Mouse (Mus musculus) midbrain, embryonic 12.5 days (tissue): ENCODE measurements around the gene Clcn6. TPM values are rescaled to one million over a fixed set of nuclear protein-coding genes. Genes with fewer than 3 reads are reported as not detected.

Experiments used
- ATAC-seq: fragments of 200-750 bp; cut with Nextera tagmentation; 2 replicates; pipeline ENCODE4 v1.8.0; 2017; ENCODE audit warnings: low read depth, moderate TSS enrichment, moderate library complexity; ENCODE audit not compliant: low FRiP score
- H3K27ac ChIP-seq: fragments of 300-500 bp; sonication (generic); replicated peaks from 2 replicates; pipeline ENCODE4 v1.5.1; 2016; ENCODE audit warnings: mild to moderate bottlenecking
- H3K27me3 ChIP-seq: fragments of 300-500 bp; sonication (generic); 2 replicates; pipeline ENCODE4 v1.6.1; 2016; ENCODE audit warnings: mild to moderate bottlenecking
- H3K36me3 ChIP-seq: fragments of 300-500 bp; sonication (generic); 2 replicates; pipeline ENCODE4 v1.6.1; 2016
- H3K4me1 ChIP-seq: fragments of 300-500 bp; sonication (generic); 2 replicates; pipeline ENCODE4 v1.6.1; 2016
- H3K4me2 ChIP-seq: fragments of 300-500 bp; sonication (generic); replicated peaks from 2 replicates; pipeline ENCODE4 v1.6.1; 2016; ENCODE audit warnings: mild to moderate bottlenecking, moderate library complexity
- H3K4me3 ChIP-seq: fragments of 300-500 bp; sonication (generic); 2 replicates; pipeline ENCODE4 v1.5.1; 2016; ENCODE audit warnings: mild to moderate bottlenecking
- H3K9ac ChIP-seq: fragments of 300-500 bp; sonication (generic); replicated peaks from 2 replicates; pipeline ENCODE4 v1.6.1; 2016; ENCODE audit warnings: mild to moderate bottlenecking, moderate library complexity
- H3K9me3 ChIP-seq: fragments of 300-500 bp; sonication (generic); 2 replicates; pipeline ENCODE4 v1.6.1; 2016; ENCODE audit warnings: mild to moderate bottlenecking
- WGBS: fragments of 180-500 bp; shearing (Covaris S2); methylation state at CpG from one replicate; pipeline ENCODE4 v1.1.7; 2016; 5-methylcytosine and 5-hydroxymethylcytosine counted together
- polyA plus RNA-seq: library from polyadenylated mRNA; unstranded; fragments of >200 nt; fragmentation: Nextera tagmentation; extraction: Ambion mirVana; gene quantifications from 2 replicates; pipeline ENCODE4 v1.2.1, GENCODE M21; 2016

The Clcn6 gene
- polyA plus RNA-seq, 1 experiment from 2014 or later, result 26.9 TPM

DNA sequence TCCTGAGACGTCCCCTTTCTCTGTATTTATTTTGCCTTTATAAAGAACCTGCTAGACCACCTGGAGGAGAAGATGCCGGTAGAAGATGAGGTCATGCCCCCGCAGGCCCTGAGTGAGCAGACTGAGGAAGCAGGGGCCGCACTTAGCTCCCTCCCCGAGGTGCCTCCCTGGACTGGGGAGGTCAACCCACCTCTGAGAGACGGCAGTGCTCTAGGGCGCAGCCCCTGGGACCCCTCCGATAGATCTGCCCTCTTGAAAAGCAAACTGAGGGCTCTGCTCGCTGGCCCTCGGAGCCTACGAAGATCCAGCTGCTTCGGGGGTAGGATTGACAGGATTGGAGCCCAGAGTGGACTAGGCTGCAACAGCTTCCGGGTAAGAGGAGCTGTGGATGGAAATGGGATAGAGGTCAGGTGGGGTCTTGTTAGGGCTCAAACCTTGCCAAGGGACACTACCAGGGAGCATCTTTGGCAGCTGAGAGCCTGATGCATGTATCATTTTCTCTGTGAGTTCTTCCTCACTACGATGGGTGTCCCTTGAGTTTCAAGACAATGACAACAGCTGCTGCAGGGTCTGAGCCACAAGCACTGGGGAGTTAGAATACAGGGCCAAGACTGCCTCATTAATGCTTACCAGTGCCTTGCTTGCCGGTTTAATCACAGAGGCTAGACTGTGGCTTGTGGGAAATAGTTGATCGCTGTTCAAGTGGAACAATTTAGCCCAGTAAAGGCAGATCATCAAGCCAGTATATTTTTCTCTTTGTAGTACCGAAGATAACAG lies 37.4 kb downstream of the Clcn6 start:
- no peak overlapping the region for H3K9ac ChIP-seq
- H3K4me2 ChIP-seq, result no peak overlapping the region
- WGBS, result 73% methylated on average over 17 of the region's 17 CpGs
- H3K27ac ChIP-seq, result peak overlapping the region; percentile 59
- H3K4me3 ChIP-seq, result no peak overlapping the region
- peaks cover 36% of the 10 kb centered on the region for H3K36me3 ChIP-seq
- no peaks in the 10 kb centered on the region for H3K27me3 ChIP-seq
- ATAC-seq, result peak; percentile 51
- no peaks in the 10 kb centered on the region for H3K9me3 ChIP-seq
- H3K4me1 ChIP-seq, result peaks cover 17% of the 10 kb centered on the region; the same call in 1 of the 2 replicates

DNA sequence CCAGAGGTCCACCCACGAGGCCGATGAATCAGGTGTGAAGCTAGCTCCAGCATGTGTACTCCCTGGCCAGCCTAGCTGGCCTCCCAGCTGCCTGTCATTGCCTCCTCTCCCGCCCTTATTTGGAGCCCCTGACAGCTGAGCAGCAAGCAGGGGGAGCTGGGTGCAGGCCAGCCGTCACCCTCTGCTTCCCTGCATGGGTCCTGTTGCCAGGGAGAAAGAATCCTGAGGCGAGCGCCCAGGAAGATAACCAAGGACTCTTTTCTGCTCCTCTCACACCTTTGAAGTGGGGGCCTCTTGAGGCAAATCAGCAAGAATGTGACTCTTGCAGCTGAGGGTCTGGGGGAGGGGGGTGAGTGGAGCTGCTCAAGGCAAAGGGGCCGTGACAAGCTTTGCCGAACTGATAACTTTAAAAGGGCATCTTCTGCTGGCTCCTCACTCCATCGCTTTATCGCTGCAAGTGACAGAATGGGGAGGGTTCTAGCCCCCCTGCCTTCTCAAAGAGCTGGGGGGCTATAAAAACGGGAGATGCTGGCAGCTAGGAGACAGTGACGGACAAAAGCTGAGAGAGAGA lies 38.3 kb downstream of the Clcn6 start, which contains the start of gene Nppa:
TSS of gene Nppa (plus strand) at position 521 of the 571 bp plus-strand sequence.
- no peak within 1 kb of the TSS for H3K4me2 ChIP-seq

DNA sequence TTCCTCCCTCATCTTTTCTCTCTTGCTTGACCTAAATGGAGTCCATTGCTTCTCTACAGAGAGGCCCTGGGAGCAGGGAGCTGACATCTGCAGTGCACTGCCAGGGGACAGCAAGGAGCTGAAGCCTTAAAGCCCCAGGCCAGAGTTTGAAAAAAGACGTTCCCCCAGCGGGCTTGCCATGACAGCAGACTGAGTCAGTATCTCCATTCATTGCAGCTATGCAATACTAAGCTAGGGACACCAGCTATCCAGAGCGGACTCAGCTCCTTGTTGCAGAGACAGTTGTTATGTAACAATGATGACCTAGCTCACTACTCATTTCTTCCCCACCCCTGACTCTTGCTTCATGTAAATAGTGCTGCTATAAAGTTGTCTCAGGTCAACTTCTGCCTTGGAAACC lies 43.3 kb downstream of the Clcn6 start:
- Histone ChIP-seq H3K27ac (no peak overlapping the region), H3K4me2 (no peak overlapping the region), H3K9ac (no peak overlapping the region), H3K36me3 (no peaks in the 10 kb centered on the region), H3K4me3 (no peak overlapping the region), H3K4me1 (peaks cover 6% of the 10 kb centered on the region; the same call in 1 of the 2 replicates), H3K9me3 (no peaks in the 10 kb centered on the region), H3K27me3 (no peaks in the 10 kb centered on the region)
- ATAC-seq, result no peak
- WGBS, result 73% methylated on average over 3 of the region's 3 CpGs

More for the DNA sequence above, 38.3 kb downstream of the Clcn6 start, which contains the start of gene Nppa:
- Histone ChIP-seq H3K27me3 (no peaks in the 10 kb centered on the region), H3K9me3 (no peaks in the 10 kb centered on the region), H3K4me1 (peaks cover 17% of the 10 kb centered on the region; the same call in 1 of the 2 replicates), H3K9ac (no peak within 1 kb of the TSS; the same call in 1 of the 2 replicates), H3K36me3 (peaks cover 27% of the 10 kb centered on the region), H3K27ac (peak within 1 kb of the TSS; percentile 59), H3K4me3 (no peak within 1 kb of the TSS)
- WGBS, result 48% methylated on average over 12 of the region's 12 CpGs
- peak; percentile 53 for ATAC-seq

DNA sequence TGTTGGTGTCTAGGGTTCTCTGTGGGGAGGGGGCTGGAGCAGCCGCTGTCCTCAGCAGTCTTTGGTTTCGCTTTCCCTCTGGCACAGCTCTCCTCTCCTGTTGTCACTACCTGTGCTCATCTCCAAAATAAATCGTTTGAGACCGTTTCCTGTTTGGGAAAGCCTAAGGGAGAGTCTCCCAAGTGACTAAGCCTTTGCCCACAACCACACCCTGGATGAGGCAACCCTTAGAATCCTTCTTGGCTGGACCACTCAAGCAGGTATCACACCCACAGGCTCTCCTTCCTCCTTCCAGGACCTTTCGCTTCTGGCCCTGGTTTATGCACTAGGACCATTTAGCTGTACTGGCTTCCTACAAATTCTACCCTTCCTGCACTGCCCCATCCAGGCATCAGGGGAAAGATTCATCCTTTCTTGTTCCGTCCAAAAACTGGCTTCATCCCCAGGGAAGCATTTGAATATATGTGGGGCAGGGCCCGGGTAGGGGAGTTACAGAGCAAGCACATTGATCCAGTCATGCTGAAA lies 45.0 kb downstream of the Clcn6 start:
- H3K4me3 ChIP-seq, result no peak overlapping the region
- H3K27ac ChIP-seq, result no peak overlapping the region
- no peak overlapping the region for H3K4me2 ChIP-seq
- no peak overlapping the region for H3K9ac ChIP-seq
- no peaks in the 10 kb centered on the region for H3K36me3 ChIP-seq
- no peaks in the 10 kb centered on the region for H3K4me1 ChIP-seq
- H3K9me3 ChIP-seq, result no peaks in the 10 kb centered on the region
- no peak for ATAC-seq
- no peaks in the 10 kb centered on the region for H3K27me3 ChIP-seq
- 67% methylated on average over 7 of the region's 7 CpGs for WGBS

DNA sequence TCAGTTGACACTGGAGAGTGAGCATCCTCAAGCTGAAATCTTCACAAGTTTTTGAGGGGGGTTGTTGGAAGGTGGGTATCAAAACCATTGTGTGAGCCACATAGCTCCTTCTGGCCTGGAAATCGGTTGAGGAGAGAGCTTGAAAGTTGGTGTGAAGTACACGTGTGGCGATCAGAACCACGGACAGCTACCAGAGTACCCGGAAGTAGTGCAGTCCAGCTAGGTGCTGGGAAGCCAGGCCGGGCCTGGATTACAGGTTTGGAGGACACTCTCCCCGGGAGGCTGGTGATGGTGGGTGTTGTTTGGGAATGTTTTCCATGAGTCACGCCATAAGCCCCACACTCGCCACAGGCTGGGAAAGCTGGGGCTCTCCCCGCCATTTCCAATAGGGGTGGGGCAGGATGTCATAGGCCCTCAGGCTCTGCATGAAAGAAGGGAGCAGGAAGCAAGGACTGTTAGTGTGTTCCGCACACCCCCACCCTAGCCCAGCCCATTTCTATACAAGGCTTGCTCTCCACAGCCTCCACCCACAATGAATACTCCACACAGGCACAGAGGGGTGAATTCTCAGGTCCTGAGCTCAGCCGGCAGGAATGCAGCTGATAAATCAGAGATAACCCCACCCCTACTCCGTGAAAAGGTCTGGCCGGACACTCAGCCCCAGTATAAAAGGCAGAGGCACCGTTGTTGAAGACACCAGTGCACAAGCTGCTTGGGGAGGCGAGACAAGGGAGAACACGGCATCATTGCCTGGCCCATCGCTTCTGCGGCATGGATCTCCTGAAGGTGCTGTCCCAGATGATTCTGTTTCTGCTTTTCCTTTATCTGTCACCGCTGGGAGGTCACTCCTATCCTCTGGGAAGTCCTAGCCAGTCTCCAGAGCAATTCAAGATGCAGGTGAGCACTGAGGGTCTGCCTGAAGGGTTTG lies 53.2 kb downstream of the Clcn6 start, which contains the start of gene Nppb:
TSS of gene Nppb (plus strand) at position 584 of the 928 bp plus-strand sequence.
- no peak within 1 kb of the TSS for H3K9ac ChIP-seq
- no peaks in the 10 kb centered on the region for H3K36me3 ChIP-seq
- H3K4me3 ChIP-seq, result no peak within 1 kb of the TSS
- WGBS, result 36% methylated on average over 20 of the region's 20 CpGs
- H3K4me2 ChIP-seq, result no peak within 1 kb of the TSS
- no peak; the same call in 1 of the 2 replicates for ATAC-seq
- H3K27ac ChIP-seq, result no peak within 1 kb of the TSS
- no peaks in the 10 kb centered on the region for H3K4me1 ChIP-seq
- peaks cover 8% of the 10 kb centered on the region; the same call in 1 of the 2 replicates for H3K27me3 ChIP-seq
- H3K9me3 ChIP-seq, result no peaks in the 10 kb centered on the region

DNA sequence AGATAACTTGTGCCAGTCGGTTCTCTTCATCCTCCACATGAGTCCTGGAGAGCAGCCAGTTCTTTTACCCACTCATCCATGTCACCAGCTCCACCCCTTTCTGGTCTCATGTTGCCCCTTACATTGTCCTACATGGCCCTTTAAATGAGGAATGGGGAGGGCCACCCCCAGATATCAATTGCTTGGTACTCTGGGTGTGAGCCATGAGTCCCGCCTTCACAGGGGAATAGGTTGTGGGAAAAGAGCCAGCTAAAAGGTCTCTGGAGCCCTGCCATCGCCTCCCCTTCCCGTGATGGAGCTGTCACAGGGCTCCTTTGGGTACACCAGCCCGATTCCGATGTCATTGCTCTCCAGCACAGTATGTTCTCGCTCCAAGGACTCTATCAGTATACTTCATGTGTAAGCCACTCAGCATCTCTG lies 59.2 kb downstream of the Clcn6 start:
- no peaks in the 10 kb centered on the region for H3K36me3 ChIP-seq
- H3K4me2 ChIP-seq, result no peak overlapping the region
- H3K4me3 ChIP-seq, result no peak overlapping the region
- H3K9me3 ChIP-seq, result no peaks in the 10 kb centered on the region; the same call in 1 of the 2 replicates
- ATAC-seq, result no peak
- no peak overlapping the region for H3K27ac ChIP-seq
- no peaks in the 10 kb centered on the region for H3K4me1 ChIP-seq
- 72% methylated on average over 7 of the region's 7 CpGs for WGBS
- H3K27me3 ChIP-seq, result peaks cover 2% of the 10 kb centered on the region; the same call in 1 of the 2 replicates
- H3K9ac ChIP-seq, result no peak overlapping the region

DNA sequence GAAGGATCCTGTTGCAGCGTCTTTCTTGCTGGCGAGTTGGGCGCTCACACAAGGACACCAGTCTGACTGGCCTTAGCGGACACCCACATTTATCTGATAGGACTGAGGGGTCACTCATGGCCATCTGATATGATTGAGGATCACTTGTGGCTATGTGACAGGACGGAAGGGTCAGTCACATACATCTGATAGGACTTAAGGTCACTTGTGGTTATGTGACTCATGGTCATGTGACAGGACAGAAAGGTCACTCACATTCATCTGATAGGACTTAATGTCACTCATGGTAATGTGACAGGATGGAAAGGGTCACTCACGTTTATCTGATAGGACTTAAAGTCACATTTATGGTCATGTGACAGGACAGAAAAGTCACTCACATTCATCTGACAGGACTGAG lies 60.2 kb downstream of the Clcn6 start:
- Histone ChIP-seq H3K9ac (no peak overlapping the region), H3K36me3 (no peaks in the 10 kb centered on the region), H3K4me3 (no peak overlapping the region), H3K4me2 (no peak overlapping the region), H3K4me1 (no peaks in the 10 kb centered on the region), H3K27ac (no peak overlapping the region), H3K27me3 (no peaks in the 10 kb centered on the region), H3K9me3 (no peaks in the 10 kb centered on the region; the same call in 1 of the 2 replicates)
- WGBS, result 92% methylated on average over 6 of the region's 6 CpGs
- ATAC-seq, result no peak

DNA sequence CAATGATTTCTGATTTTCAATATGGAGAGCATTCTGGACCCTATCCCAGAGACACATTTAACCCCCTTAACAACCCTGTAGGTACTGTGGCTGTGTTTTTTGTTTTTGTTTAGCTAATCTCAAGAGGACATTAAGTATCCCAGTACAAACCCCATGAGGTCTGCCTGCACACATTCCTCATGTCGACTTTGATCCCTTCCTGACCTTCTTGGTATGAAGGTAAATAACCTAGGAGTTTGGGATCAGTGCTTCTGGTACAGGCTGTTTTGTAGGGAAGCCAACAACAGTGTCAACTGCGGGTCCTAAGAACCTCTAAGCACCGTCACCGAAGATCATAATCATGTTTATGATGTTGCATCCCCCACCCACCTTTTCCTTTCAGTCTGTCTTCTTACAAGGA lies 60.9 kb downstream of the Clcn6 start:
- no peaks in the 10 kb centered on the region for H3K4me1 ChIP-seq
- no peak overlapping the region for H3K9ac ChIP-seq
- H3K36me3 ChIP-seq, result no peaks in the 10 kb centered on the region
- H3K4me2 ChIP-seq, result no peak overlapping the region
- no peaks in the 10 kb centered on the region for H3K27me3 ChIP-seq
- no peaks in the 10 kb centered on the region; the same call in 1 of the 2 replicates for H3K9me3 ChIP-seq
- H3K27ac ChIP-seq, result no peak overlapping the region
- ATAC-seq, result no peak
- WGBS, result 79% methylated on average over 4 of the region's 4 CpGs
- H3K4me3 ChIP-seq, result no peak overlapping the region

DNA sequence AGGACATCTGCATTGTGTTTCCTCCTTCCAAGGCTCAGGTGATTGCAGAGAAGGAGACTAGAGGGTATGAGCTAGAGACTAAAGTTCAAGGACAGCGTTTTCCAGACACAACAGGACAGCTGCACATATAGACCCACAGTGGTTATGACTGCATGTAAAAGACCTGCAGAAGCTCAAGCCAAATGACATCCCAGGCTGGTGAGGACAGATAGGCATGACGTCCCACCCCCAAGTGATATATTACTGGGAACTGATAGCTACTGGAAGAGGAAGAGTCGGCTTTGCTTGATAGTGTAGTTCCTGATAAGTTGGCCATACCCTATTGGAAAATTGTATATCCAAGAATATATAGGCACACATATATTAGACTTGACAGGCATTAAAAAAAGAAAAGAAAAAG lies 62.4 kb downstream of the Clcn6 start:
- ATAC-seq, result no peak
- Histone ChIP-seq H3K4me2 (no peak overlapping the region), H3K27me3 (no peaks in the 10 kb centered on the region), H3K9ac (no peak overlapping the region), H3K4me3 (no peak overlapping the region), H3K9me3 (no peaks in the 10 kb centered on the region; the same call in 1 of the 2 replicates), H3K4me1 (no peaks in the 10 kb centered on the region), H3K27ac (no peak overlapping the region), H3K36me3 (no peaks in the 10 kb centered on the region)
- 86% methylated on average over 3 of the region's 3 CpGs for WGBS

DNA sequence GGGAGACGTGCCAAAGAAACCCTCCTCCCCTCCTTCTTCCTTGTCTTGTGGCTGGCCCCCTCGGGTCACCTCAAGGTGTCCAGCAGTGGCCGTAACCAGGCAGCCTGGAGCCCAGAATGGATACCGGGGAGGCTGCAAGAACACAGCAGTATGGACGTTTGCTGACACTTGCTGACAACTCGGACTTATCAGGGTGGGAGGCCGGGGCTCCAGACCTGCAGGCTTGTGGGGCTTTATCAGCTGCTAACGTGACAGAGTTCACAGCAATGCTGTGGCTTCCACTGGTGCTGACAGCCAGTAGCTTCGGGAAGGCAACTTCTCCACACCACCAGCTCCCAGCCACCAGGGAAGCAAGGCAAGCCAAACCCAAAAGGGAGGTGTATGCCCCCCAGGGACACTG lies 69.3 kb downstream of the Clcn6 start:
- Histone ChIP-seq H3K36me3 (no peaks in the 10 kb centered on the region), H3K9ac (no peak overlapping the region), H3K27me3 (0 out of 2 replicates have a peak, but pooled peaks cover 5% of the 10 kb centered on the region), H3K4me1 (no peaks in the 10 kb centered on the region), H3K4me3 (no peak overlapping the region), H3K27ac (no peak overlapping the region), H3K9me3 (no peaks in the 10 kb centered on the region), H3K4me2 (no peak overlapping the region)
- 55% methylated on average over 9 of the region's 9 CpGs for WGBS
- ATAC-seq, result no peak

DNA sequence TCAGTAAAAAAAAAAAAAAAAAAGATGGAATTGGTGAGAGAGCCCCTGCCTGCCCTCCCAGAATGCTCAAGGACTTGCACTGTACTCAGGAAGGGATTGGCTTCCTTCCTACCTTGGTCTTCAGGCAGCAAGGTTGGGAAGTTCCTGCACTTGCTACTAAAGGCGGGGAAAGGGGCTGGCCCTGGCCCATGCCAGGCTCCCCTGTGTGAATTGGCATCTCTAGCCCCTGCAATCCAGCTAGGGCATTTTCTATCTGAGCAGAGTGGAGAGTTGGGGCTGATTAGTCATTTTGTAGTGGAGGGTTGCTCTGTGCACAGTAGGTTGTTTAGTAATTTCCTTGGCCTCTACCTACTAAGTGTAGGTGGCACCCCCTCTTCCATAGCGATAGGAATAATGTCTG lies 69.8 kb downstream of the Clcn6 start:
- no peaks in the 10 kb centered on the region for H3K4me1 ChIP-seq
- no peak overlapping the region for H3K9ac ChIP-seq
- no peaks in the 10 kb centered on the region for H3K9me3 ChIP-seq
- no peak overlapping the region for H3K4me2 ChIP-seq
- H3K4me3 ChIP-seq, result no peak overlapping the region
- H3K27me3 ChIP-seq, result 0 out of 2 replicates have a peak, but pooled peaks cover 5% of the 10 kb centered on the region
- ATAC-seq, result no peak
- no peak overlapping the region for H3K27ac ChIP-seq
- WGBS, result 87% methylated on average over 2 of the region's 2 CpGs
- H3K36me3 ChIP-seq, result no peaks in the 10 kb centered on the region
